Mouse (Mus musculus) small intestine, adult 2 months (tissue): ENCODE measurements around the gene Mmgt2.

Experiments
- CTCF ChIP-seq: fragments of 200-500 bp; IDR thresholded peaks from 2 replicates; pipeline ENCODE4 v1.5.1; 2012; ENCODE audit warnings: low read depth, mild to moderate bottlenecking, control low read depth, inconsistent platforms, low read length, moderate library complexity, mixed read lengths; ENCODE audit not compliant: insufficient replicate concordance, insufficient read length; ENCODE audit errors: extremely low read depth
- POLR2A ChIP-seq: fragments of 200-500 bp; IDR thresholded peaks from 2 replicates; pipeline ENCODE4 v1.6.1; 2012; ENCODE audit warnings: low read depth, mild to moderate bottlenecking, control low read depth, inconsistent platforms, low read length, moderate library complexity

DNA sequence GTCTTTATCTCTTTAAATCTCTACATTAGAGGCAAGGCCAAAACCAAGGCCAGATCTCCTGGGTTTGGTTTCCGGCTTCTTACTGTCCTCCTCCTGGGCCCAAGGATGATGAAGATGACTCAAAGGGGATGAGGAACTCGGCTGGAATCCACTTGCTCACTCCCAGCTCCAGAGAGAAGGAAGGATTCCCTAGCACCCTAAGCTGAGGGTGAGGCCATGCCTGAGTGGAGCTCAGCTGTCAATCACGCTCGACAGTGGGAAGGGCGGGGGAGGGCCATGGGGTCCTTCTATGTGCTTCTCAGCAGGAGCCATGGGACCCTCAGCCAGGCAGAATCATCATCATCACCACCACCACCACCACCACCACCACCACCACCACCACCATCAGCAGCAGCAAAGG, 11.1 kb upstream of the Mmgt2 start:
- TF ChIP-seq CTCF (no peak), POLR2A (no peak)
